Mouse (Mus musculus) fat pad, adult 2 months (tissue): ENCODE measurements at regions not wholly inside any gene's neighbourhood (a gene's known extent, or its start where the extent isn't known, plus 50 kb on each side); places are given as distances from the start of the nearest gene placed in this dataset.

Experiments
- DNase-seq: peaks from one replicate; pipeline ENCODE4 v3.0.0-alpha.2; 2011; ENCODE audit warnings: low read depth, low spot score; ENCODE audit errors: extremely low read depth

- DNase-seq, result no peak
Observed at GRCm38 (mm10) chr6:49764746-49765145, 57.8 kb upstream of the Npy start.

DNA sequence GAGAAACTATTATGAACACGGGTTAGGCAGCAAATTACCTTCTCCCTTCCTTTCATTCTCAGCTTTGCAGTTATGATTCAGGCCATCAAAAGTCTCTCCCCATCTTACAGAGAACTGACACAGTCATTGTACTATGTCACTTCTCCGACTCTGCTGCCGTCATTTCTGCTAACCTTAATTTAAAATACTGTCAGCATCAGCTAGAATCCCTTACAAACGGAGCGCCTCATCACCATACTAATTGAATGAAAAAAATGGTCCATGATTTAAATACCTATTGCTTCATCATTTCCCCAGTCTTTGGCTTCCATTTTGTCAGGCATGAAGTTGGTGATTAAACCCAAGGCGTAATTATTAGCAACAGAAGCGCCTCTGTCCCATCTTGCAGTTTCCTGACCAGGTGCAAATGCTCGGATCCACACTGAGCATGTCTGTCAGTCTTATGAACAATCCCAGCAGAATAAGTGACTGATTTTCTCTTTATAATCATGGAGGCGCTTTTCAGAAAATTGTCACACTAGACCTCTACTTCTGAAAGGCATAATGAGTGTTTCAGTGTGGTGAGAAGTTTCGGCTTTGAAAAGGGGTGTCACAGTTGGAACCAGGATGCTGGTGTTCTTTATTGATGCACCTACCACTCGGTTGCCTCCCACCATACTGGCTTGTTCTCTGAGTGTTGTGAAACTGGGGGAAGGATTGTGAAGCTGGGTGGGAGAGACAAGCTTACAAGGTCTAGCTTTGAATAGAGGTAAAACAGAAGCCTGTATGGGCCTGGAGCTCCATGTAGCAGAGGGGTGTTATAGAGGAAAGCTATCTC, 52.4 kb upstream of the Npy start:
- no peak for DNase-seq
